Mouse (Mus musculus) cerebellum, adult 2 months (tissue): ENCODE measurements at regions not wholly inside any gene's neighbourhood (a gene's known extent, or its start where the extent isn't known, plus 50 kb on each side); places are given as distances from the start of the nearest gene placed in this dataset.

Source experiments
- DNase-seq, 2 experiments: peaks; one replicate each; pipeline ENCODE4 v3.0.0; 2021
- H3K27ac ChIP-seq: fragments of 200-500 bp; 2 replicates; pipeline ENCODE4 v1.5.1; 2012; ENCODE audit warnings: low read length, control low read depth, inconsistent platforms; ENCODE audit not compliant: insufficient read depth
- H3K27me3 ChIP-seq: fragments of 200-500 bp; 2 replicates; pipeline ENCODE4 v1.6.1; 2012; ENCODE audit warnings: inconsistent platforms, mild to moderate bottlenecking, low read length, moderate library complexity; ENCODE audit not compliant: control insufficient read depth, insufficient read depth
- H3K4me1 ChIP-seq: fragments of 200-500 bp; 2 replicates; pipeline ENCODE4 v1.6.1; 2011; ENCODE audit warnings: low read length; ENCODE audit not compliant: control insufficient read depth, insufficient read depth
- H3K4me3 ChIP-seq: fragments of 200-500 bp; replicated peaks from 2 replicates; pipeline ENCODE3; 2011; ENCODE audit warnings: mild to moderate bottlenecking, low read depth, low read length, control low read depth; ENCODE audit not compliant: insufficient read depth
- CTCF ChIP-seq: fragments of 200-500 bp; IDR thresholded peaks from 2 replicates; pipeline ENCODE4 v1.5.1; 2011; ENCODE audit warnings: low read depth, mild to moderate bottlenecking, control low read depth, low read length, moderate library complexity, borderline replicate concordance; ENCODE audit not compliant: insufficient read depth
- POLR2A ChIP-seq: fragments of 200-500 bp; IDR thresholded peaks from 2 replicates; pipeline ENCODE4 v1.6.1; 2011; ENCODE audit warnings: low read length, control low read depth, borderline replicate concordance; ENCODE audit not compliant: insufficient read depth
- WGBS: fragments of 180-500 bp; shearing (Covaris S2); methylation state at CpG from one replicate; pipeline ENCODE4 v1.1.7; 2018; 5-methylcytosine and 5-hydroxymethylcytosine counted together

DNA sequence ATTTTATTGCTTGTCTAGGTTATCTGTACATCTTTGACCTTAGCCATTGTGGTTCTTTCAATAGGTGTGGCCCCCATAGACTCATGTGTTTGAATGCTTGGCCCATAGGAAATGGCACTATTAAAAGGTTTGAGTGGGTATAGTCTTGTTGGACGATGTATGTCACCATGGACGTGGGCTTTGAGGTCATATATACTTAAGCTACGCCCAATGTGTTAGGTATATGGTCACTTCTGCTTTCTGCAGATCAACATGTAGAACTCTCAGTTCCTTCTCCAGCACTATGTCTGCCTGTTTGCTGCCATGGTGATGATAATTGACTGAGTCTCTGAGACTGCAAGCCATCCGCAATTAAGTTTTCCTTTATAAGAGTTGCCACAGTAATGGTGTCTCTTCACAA is 366.8 kb downstream of the Epha4 start:
- TF ChIP-seq POLR2A (no peak), CTCF (no peak)
- Histone ChIP-seq H3K27ac (no peak overlapping the region), H3K4me1 (no peaks in the 10 kb centered on the region), H3K27me3 (no peaks in the 10 kb centered on the region), H3K4me3 (no peak overlapping the region)
- no peak for DNase-seq
- 96% methylated on average over 4 of the region's 4 CpGs for WGBS

DNA sequence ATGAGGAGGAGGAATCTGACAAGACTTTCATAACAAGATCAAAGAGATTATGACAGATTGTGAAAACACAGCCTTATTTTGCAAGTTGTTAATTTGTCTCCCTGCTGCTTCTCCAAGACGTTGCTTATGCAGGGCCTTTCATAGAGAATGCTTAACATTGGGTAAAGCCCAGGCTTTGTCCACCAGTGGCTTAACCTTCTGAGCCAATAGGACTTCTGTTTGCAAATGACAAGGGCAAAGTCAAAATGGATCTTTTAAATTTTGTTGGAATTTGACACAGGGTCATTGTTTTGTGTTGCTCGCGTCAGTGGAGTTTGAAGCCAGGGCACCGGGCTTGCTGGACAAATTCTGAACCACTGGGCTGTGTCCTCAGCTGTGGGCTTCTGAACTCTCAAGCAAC is 346.6 kb downstream of the Epha4 start:
- WGBS, result 77% methylated on average over 4 of the region's 4 CpGs

DNA sequence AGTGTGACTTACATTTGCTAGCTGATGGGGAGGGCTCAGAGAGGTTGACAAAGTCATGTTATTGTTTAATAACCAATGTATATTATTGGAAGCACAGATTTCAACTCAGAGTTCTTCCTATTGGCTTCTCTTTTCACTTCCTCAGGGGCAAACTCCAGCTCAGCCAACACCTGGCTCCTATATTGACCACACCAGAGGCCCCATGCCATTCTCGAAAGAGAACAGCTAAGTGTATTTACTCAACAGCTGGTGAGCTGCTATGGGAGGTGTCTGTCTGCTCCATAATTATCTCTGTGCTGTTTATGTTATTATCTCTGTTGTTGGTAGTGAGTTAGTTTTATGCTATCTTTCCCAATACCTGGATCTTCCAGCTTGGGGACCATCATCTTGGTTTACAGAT is 342.4 kb downstream of the Epha4 start:
- no peak overlapping the region for H3K27ac ChIP-seq
- 68% methylated on average over 1 of the region's 1 CpGs for WGBS
- no peak for TF ChIP-seq POLR2A
- no peak overlapping the region for H3K4me3 ChIP-seq
- no peaks in the 10 kb centered on the region for H3K27me3 ChIP-seq
- no peaks in the 10 kb centered on the region for H3K4me1 ChIP-seq
- no peak for DNase-seq

More for the DNA sequence above, 346.6 kb downstream of the Epha4 start:
- Histone ChIP-seq H3K27ac (no peak overlapping the region), H3K4me1 (no peaks in the 10 kb centered on the region), H3K27me3 (no peaks in the 10 kb centered on the region), H3K4me3 (no peak overlapping the region)
- TF ChIP-seq CTCF (no peak), POLR2A (no peak)
- DNase-seq, result no peak

DNA sequence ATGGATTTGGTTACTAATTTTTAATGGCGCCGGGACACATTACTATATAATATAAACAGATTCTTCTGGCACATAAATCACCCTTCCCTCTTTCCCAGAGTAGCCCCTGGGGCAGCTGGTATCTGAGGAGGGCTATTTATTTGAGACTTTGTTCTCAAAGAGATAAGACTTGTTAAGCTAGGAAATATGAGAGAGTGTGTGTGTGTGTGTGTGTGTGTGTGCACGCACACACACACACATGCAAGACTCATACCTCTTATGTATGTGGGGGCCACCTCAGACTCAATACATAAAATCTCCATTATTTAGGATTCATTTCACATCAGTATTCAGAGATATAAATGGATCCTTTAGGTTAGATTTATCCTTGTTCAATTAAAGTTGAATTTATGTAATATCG is 340.1 kb downstream of the Epha4 start:
- H3K4me1 ChIP-seq, result no peaks in the 10 kb centered on the region
- DNase-seq, result no peak
- no peak overlapping the region for H3K27ac ChIP-seq
- TF ChIP-seq CTCF, result no peak
- TF ChIP-seq POLR2A, result no peak
- WGBS, result 98% methylated on average over 4 of the region's 4 CpGs
- no peak overlapping the region for H3K4me3 ChIP-seq
- no peaks in the 10 kb centered on the region for H3K27me3 ChIP-seq

DNA sequence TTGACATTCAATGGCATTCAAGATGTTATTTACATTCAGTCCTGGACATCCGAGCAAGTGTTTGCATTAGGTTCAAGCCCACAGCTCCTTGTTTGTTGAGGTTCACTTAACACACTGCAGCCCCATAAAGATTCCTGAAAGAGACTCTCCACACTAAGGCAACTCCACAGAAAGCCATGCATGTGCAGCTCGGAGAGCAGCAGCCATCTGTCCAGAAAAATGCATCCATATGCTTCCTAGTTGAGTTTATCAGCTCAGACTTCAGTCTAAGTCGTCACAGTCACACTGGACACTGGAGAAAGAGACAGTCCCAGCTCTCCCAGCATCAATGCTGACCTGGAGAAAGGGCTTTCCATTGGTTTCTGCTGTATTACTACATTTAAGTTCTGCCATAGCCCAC is 339.7 kb downstream of the Epha4 start:
- no peak overlapping the region for H3K4me3 ChIP-seq
- no peak for DNase-seq
- TF ChIP-seq CTCF (no peak), POLR2A (no peak)
- 41% methylated on average over 3 of the region's 3 CpGs for WGBS
- H3K27me3 ChIP-seq, result no peaks in the 10 kb centered on the region
- no peak overlapping the region for H3K27ac ChIP-seq
- no peaks in the 10 kb centered on the region for H3K4me1 ChIP-seq

DNA sequence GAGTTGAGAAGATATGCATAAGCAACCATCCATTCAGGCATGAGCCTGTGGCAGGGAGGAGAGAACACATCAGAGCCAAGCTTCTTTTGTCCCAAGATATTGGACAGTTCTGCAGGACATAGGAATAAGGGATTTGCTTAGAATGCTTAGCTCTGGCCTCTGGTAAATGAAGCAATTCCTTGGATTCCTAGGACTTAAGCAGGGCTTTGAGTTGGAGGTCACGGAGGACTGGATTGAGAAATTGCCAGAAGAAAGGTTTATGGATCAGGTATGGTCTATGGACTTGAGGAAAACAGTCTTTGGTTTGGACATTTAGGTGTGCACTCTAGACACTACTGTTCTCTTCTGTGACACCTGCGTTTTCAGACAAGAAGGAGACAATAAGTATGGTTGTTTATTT is 338.4 kb downstream of the Epha4 start:
- Histone ChIP-seq H3K27ac (no peak overlapping the region), H3K27me3 (no peaks in the 10 kb centered on the region; the same call in 1 of the 2 replicates), H3K4me1 (no peaks in the 10 kb centered on the region), H3K4me3 (no peak overlapping the region)
- TF ChIP-seq CTCF (no peak), POLR2A (no peak)
- WGBS, result 97% methylated on average over 2 of the region's 2 CpGs
- no peak for DNase-seq

DNA sequence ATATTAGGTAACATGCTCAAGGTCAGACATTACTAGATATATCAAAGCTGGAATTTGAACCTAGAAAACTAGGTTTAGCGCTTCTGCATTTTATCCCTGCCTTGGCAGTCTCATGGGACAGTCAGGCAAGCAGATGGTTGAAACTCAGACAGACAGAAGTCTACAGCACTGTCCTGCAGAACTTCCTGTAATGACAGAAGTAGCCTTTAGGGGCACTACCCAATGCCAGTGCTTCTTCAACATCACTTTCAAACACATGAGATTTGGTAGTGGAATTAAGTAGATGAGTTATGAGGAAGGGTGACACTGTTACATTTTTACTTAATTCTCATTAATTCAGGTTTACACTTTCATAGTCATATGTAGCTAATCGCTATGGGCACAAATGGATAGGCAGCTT is 330.9 kb downstream of the Epha4 start:
- Histone ChIP-seq H3K4me1 (no peaks in the 10 kb centered on the region; the same call in 1 of the 2 replicates), H3K27me3 (no peaks in the 10 kb centered on the region; the same call in 1 of the 2 replicates), H3K27ac (no peak overlapping the region), H3K4me3 (no peak overlapping the region)
- no peak for DNase-seq
- TF ChIP-seq CTCF (no peak), POLR2A (no peak)
- WGBS, result 82% methylated on average over 2 of the region's 2 CpGs

DNA sequence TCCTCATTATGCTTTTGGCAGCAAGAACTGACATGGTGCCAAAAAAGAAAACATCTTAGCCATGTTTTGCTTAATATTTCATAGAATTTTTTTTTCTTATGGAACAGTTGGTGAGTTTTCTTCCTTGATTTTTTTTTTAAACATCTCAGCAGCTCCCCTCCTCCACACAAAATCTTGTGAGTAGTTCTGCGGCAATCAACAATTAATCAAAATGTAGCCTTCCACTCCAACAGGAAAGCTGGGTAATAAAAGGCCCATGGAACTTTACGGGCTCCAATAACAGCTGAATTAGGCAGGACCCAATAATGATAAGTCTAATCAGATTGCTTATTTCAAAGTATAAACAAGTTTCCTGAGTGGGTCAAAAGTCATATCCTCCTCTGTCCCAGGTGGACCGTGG is 324.7 kb downstream of the Epha4 start:
- no peaks in the 10 kb centered on the region for H3K27me3 ChIP-seq
- no peak for DNase-seq
- H3K4me3 ChIP-seq, result no peak overlapping the region
- H3K4me1 ChIP-seq, result no peaks in the 10 kb centered on the region
- no peak overlapping the region for H3K27ac ChIP-seq
- TF ChIP-seq CTCF, result no peak
- no peak for TF ChIP-seq POLR2A
- WGBS, result 66% methylated on average over 3 of the region's 3 CpGs
